Mouse (Mus musculus) liver, adult 2 months (tissue): ENCODE measurements around the gene Creg1. TPM values are rescaled to one million over a fixed set of nuclear protein-coding genes. Genes with fewer than 3 reads are reported as not detected.

ENCODE experiments used
- DNase-seq: peaks from one replicate; pipeline ENCODE4 v3.0.0-alpha.2; 2011; ENCODE audit warnings: low read depth, low spot score; ENCODE audit errors: extremely low read depth
- H3K27ac ChIP-seq: fragments of 200-500 bp; replicated peaks from 2 replicates; pipeline ENCODE4 v1.5.1; 2012; ENCODE audit warnings: low read depth, mild to moderate bottlenecking, control low read depth, inconsistent platforms, low read length; ENCODE audit not compliant: insufficient read depth
- H3K27me3 ChIP-seq: fragments of 200-500 bp; 2 replicates; pipeline ENCODE4 v1.6.1; 2012; ENCODE audit warnings: mild to moderate bottlenecking, moderate library complexity, low read length, inconsistent platforms; ENCODE audit not compliant: control insufficient read depth, insufficient read depth
- H3K36me3 ChIP-seq: fragments of 200-500 bp; 2 replicates; pipeline ENCODE4 v1.6.1; 2012; ENCODE audit warnings: low read length, inconsistent platforms; ENCODE audit not compliant: control insufficient read depth, insufficient read depth
- H3K4me1 ChIP-seq: fragments of 200-500 bp; 2 replicates; pipeline ENCODE4 v1.6.1; 2011; ENCODE audit warnings: low read length; ENCODE audit not compliant: control insufficient read depth, insufficient read depth
- H3K4me3 ChIP-seq: fragments of 200-500 bp; 2 replicates; pipeline ENCODE4 v1.5.1; 2011; ENCODE audit warnings: low read depth, mild to moderate bottlenecking, control low read depth, low read length, moderate library complexity; ENCODE audit not compliant: insufficient read depth
- H3K79me2 ChIP-seq: fragments of 200-500 bp; 2 replicates; pipeline ENCODE4 v1.6.1; 2012; ENCODE audit warnings: inconsistent platforms, mild to moderate bottlenecking, low read length, moderate library complexity; ENCODE audit not compliant: control insufficient read depth, insufficient read depth
- H3K9ac ChIP-seq: fragments of 200-500 bp; 2 replicates; pipeline ENCODE4 v1.6.1; 2012; ENCODE audit warnings: low read depth, mild to moderate bottlenecking, control low read depth, inconsistent platforms, low read length
- CTCF ChIP-seq: fragments of 200-500 bp; IDR thresholded peaks from 2 replicates; pipeline ENCODE4 v1.5.1; 2011; ENCODE audit warnings: low read depth, low read length, control low read depth
- POLR2A ChIP-seq: fragments of 200-500 bp; IDR thresholded peaks from 2 replicates; pipeline ENCODE4 v1.6.1; 2011; ENCODE audit warnings: low read length, control low read depth; ENCODE audit not compliant: insufficient read depth; ENCODE audit errors: extremely low read depth
- WGBS: fragments of 180-500 bp; shearing (Covaris S2); methylation state at CpG from one replicate; pipeline ENCODE4 v1.1.7; 2018; 5-methylcytosine and 5-hydroxymethylcytosine counted together
- polyA plus RNA-seq: library from polyadenylated mRNA; depleted of rRNA; stranded (reverse); fragments of >200 nt; gene quantifications from 2 replicates; pipeline ENCODE4 v1.2.3, GENCODE M21; 2012
- total RNA-seq: library from RNA; depleted of rRNA; stranded (reverse); fragments of >200 nt; gene quantifications from 2 replicates; pipeline ENCODE4 v1.2.3, GENCODE M21; 2014

The Creg1 gene
- total and polyA plus RNA-seq, 2 experiments: 414 to 420 TPM

GRCm38 (mm10) chr1:165791411-165791810 is 27.9 kb downstream of the Creg1 start:
- Histone ChIP-seq H3K79me2 (no peaks in the 10 kb centered on the region), H3K4me3 (no peak overlapping the region), H3K27me3 (no peaks in the 10 kb centered on the region), H3K27ac (no peak overlapping the region), H3K36me3 (no peaks in the 10 kb centered on the region), H3K4me1 (no peaks in the 10 kb centered on the region), H3K9ac (no peak overlapping the region)
- no peak for DNase-seq
- 96% methylated on average over 9 of the region's 9 CpGs for WGBS
- no peak for TF ChIP-seq POLR2A
- no peak for TF ChIP-seq CTCF

- no peak overlapping the region for H3K27ac ChIP-seq
- H3K27me3 ChIP-seq: no peaks in the 10 kb centered on the region
- H3K4me1 ChIP-seq: no peaks in the 10 kb centered on the region
- H3K4me3 ChIP-seq: no peak overlapping the region
- H3K36me3 ChIP-seq: no peaks in the 10 kb centered on the region
- H3K79me2 ChIP-seq: no peaks in the 10 kb centered on the region
- TF ChIP-seq CTCF (no peak), POLR2A (no peak)
- WGBS: 86% methylated on average over 11 of the region's 11 CpGs
- no peak overlapping the region for H3K9ac ChIP-seq
- DNase-seq: no peak
Measured at GRCm38 (mm10) chr1:165801709-165802310, 38.3 kb downstream of the Creg1 start.

- no peaks in the 10 kb centered on the region for H3K27me3 ChIP-seq
- H3K4me1 ChIP-seq: no peaks in the 10 kb centered on the region
- H3K79me2 ChIP-seq: no peaks in the 10 kb centered on the region
- H3K4me3 ChIP-seq: no peak overlapping the region
- H3K9ac ChIP-seq: no peak overlapping the region
- no peak for TF ChIP-seq CTCF
- no peak for TF ChIP-seq POLR2A
- H3K27ac ChIP-seq: no peak overlapping the region
- no peaks in the 10 kb centered on the region for H3K36me3 ChIP-seq
- 93% methylated on average over 5 of the region's 5 CpGs for WGBS
- DNase-seq: no peak
Measured at GRCm38 (mm10) chr1:165803107-165803506, 39.6 kb downstream of the Creg1 start.

- Histone ChIP-seq H3K4me3 (no peak overlapping the region), H3K9ac (no peak overlapping the region), H3K27ac (no peak overlapping the region), H3K79me2 (no peaks in the 10 kb centered on the region), H3K27me3 (no peaks in the 10 kb centered on the region), H3K36me3 (no peaks in the 10 kb centered on the region), H3K4me1 (no peaks in the 10 kb centered on the region)
- TF ChIP-seq POLR2A (no peak), CTCF (no peak)
- WGBS: 95% methylated on average over 4 of the region's 4 CpGs
- no peak for DNase-seq
Measured at GRCm38 (mm10) chr1:165804133-165804532, 40.6 kb downstream of the Creg1 start.

- Histone ChIP-seq H3K4me1 (no peaks in the 10 kb centered on the region), H3K27me3 (no peaks in the 10 kb centered on the region), H3K79me2 (no peaks in the 10 kb centered on the region), H3K36me3 (no peaks in the 10 kb centered on the region), H3K27ac (no peak overlapping the region), H3K4me3 (no peak overlapping the region), H3K9ac (no peak overlapping the region)
- DNase-seq: no peak
- WGBS: 78% methylated on average over 2 of the region's 2 CpGs
- TF ChIP-seq CTCF: no peak
- no peak for TF ChIP-seq POLR2A
Measured at GRCm38 (mm10) chr1:165810633-165811032, 47.1 kb downstream of the Creg1 start.

GRCm38 (mm10) chr1:165811170-165811569 is 47.6 kb downstream of the Creg1 start:
- Histone ChIP-seq H3K27ac (no peak overlapping the region), H3K79me2 (no peaks in the 10 kb centered on the region), H3K4me1 (no peaks in the 10 kb centered on the region), H3K4me3 (no peak overlapping the region), H3K9ac (no peak overlapping the region), H3K27me3 (no peaks in the 10 kb centered on the region), H3K36me3 (no peaks in the 10 kb centered on the region)
- 84% methylated on average over 5 of the region's 5 CpGs for WGBS
- TF ChIP-seq CTCF: no peak
- no peak for TF ChIP-seq POLR2A
- DNase-seq: no peak
